Mouse (Mus musculus) embryonic stem cell, embryonic (primary cell): Measurements from ENCODE around the gene Dnttip1.

ENCODE experiments used
- CTCF ChIA-PET, 4 experiments: fragments of 300-600 bp in 2 of 4; fragments of 350-600 bp in 2 of 4; sonication (Branson Sonifier 250); formaldehyde crosslinking; loops; one replicate each; lab custom pipeline; 2022; ENCODE audit warnings: inconsistent platforms in 2 of 4; lab: Charles Lee
- POLR2A ChIA-PET, 4 experiments: fragments of 300-600 bp in 2 of 4; fragments of 350-600 bp in 2 of 4; sonication (Branson Sonifier 250); formaldehyde crosslinking; loops; one replicate each; lab custom pipeline; 2022; ENCODE audit warnings: antibody characterized with exemption in 4 of 4, inconsistent platforms in 1 of 4; lab: Charles Lee

Gene Dnttip1

GRCm38 (mm10) chr2:164745843-164746479 lies at the start of gene Dnttip1, which contains the start of gene Wfdc3:
Gene Dnttip1, plus strand, starts transcription at chr2:164745983.
Gene Wfdc3, minus strand, starts transcription at chr2:164745931.
- CTCF ChIA-PET, result interaction anchor here (0.6 to 1.2 kb wide), 6 partner anchors 9 to 120 kb away, joined by 3 to 4 read pairs (median 4); no protein-coding TSS in a partner anchor
- POLR2A ChIA-PET, result interaction anchor here (0.5 to 2.5 kb wide), 21 partner anchors 9 to 303 kb away, joined by 3 to 11 read pairs (median 4); partner anchors contain the start of genes Ube2c (in 2 of the 4), Acot8 (in 1 of the 4), Zswim1 (in 1 of the 4) and Zswim3 (in 1 of the 4)

GRCm38 (mm10) chr2:164698201-164698600 lies 47.6 kb upstream of the Dnttip1 start, which contains the start of gene Spint4:
Gene Spint4, plus strand, starts transcription at chr2:164698501.
- ChIA-PET POLR2A (interaction anchor here in 1 of 4 experiments (0.5 kb wide), 1 partner anchor 38 kb away, joined by 3 read pairs; no protein-coding TSS in a partner anchor), CTCF (interaction anchor here in 1 of 4 experiments (1.2 kb wide), 1 partner anchor 19 kb away, joined by 3 read pairs; no protein-coding TSS in a partner anchor)

- ChIA-PET POLR2A (interaction anchor here in 1 of 4 experiments (0.6 kb wide), 1 partner anchor 26 kb away, joined by 3 read pairs; no protein-coding TSS in a partner anchor), CTCF (interaction anchor here (0.5 to 2.2 kb wide), 15 partner anchors 22 to 839 kb away, joined by 3 to 7 read pairs (median 4); partner anchors contain the start of genes Wfdc10 (in 2 of the 4) and Wfdc9 (in 2 of the 4))
Observed at GRCm38 (mm10) chr2:164700959-164701358, 44.8 kb upstream of the Dnttip1 start.

GRCm38 (mm10) chr2:164701761-164702160 lies 44.0 kb upstream of the Dnttip1 start:
- ChIA-PET POLR2A (no interaction called here), CTCF (interaction anchor here in 3 of 4 experiments (1.0 to 2.2 kb wide), 4 partner anchors 23 to 183 kb away, joined by 3 to 7 read pairs (median 3); partner anchors contain the start of genes Wfdc10 (in 1 of the 3) and Wfdc9 (in 1 of the 3))

- CTCF ChIA-PET, result interaction anchor here in 3 of 4 experiments (0.5 to 1.4 kb wide), 9 partner anchors 13 to 709 kb away, joined by 3 to 14 read pairs (median 3); partner anchors contain the start of genes Wfdc10 (in 1 of the 3) and Wfdc9 (in 1 of the 3)
- POLR2A ChIA-PET, result no interaction called here
Observed at GRCm38 (mm10) chr2:164704235-164704634, 41.5 kb upstream of the Dnttip1 start.

- CTCF ChIA-PET, result no interaction called here
- POLR2A ChIA-PET, result no interaction called here
Observed at GRCm38 (mm10) chr2:164705328-164705727, 40.5 kb upstream of the Dnttip1 start.

GRCm38 (mm10) chr2:164705991-164706390 lies 39.8 kb upstream of the Dnttip1 start:
- CTCF ChIA-PET, result no interaction called here
- POLR2A ChIA-PET, result interaction anchor here in 1 of 4 experiments (0.6 kb wide), 2 partner anchors 19 to 954 kb away, joined by 3 to 6 read pairs; no protein-coding TSS in a partner anchor

GRCm38 (mm10) chr2:164715005-164715404 lies 30.8 kb upstream of the Dnttip1 start, which contains the start of gene Spint5:
Gene Spint5, plus strand, starts transcription at chr2:164715305.
- CTCF ChIA-PET, result no interaction called here

GRCm38 (mm10) chr2:164716194-164716786 lies 29.5 kb upstream of the Dnttip1 start:
- CTCF ChIA-PET, result interaction anchor here in 1 of 4 experiments (0.7 kb wide), 1 partner anchor 146 kb away, joined by 3 read pairs; no protein-coding TSS in a partner anchor
- POLR2A ChIA-PET, result interaction anchor here in 1 of 4 experiments (0.7 kb wide), 1 partner anchor 16 kb away, joined by 3 read pairs; no protein-coding TSS in a partner anchor

More at GRCm38 (mm10) chr2:164715005-164715404, 30.8 kb upstream of the Dnttip1 start, which contains the start of gene Spint5:
- POLR2A ChIA-PET, result no interaction called here

GRCm38 (mm10) chr2:164723276-164723675 lies 22.5 kb upstream of the Dnttip1 start:
- POLR2A ChIA-PET, result interaction anchor here in 2 of 4 experiments (0.6 to 1.3 kb wide), 4 partner anchors 23 to 210 kb away, joined by 3 to 6 read pairs (median 4); partner anchors contain the start of gene Pcif1 (in 1 of the 2)
- CTCF ChIA-PET, result interaction anchor here (0.5 to 1.4 kb wide), 6 partner anchors 47 to 306 kb away, joined by 3 to 6 read pairs (median 4); partner anchors contain the start of genes Wfdc10 (in 2 of the 4) and Wfdc9 (in 2 of the 4)

GRCm38 (mm10) chr2:164725895-164726619 lies 19.7 kb upstream of the Dnttip1 start:
- CTCF ChIA-PET, result interaction anchor here (0.6 to 2.7 kb wide), 61 partner anchors 8 to 336 kb away, joined by 3 to 53 read pairs (median 5); partner anchors contain the start of genes Eppin (in 2 of the 4), Gm20458 (in 2 of the 4), Wfdc10 (in 2 of the 4) and Wfdc9 (in 2 of the 4)
- POLR2A ChIA-PET, result interaction anchor here in 3 of 4 experiments (0.6 to 2.2 kb wide), 5 partner anchors 11 to 147 kb away, joined by 3 to 8 read pairs (median 5); partner anchors contain the start of genes Acot8 (in 1 of the 3) and Zswim3 (in 1 of the 3)

- ChIA-PET CTCF (interaction anchor here in 3 of 4 experiments (0.6 to 1.6 kb wide), 3 partner anchors 53 to 711 kb away, joined by 3 to 4 read pairs (median 4); no protein-coding TSS in a partner anchor), POLR2A (no interaction called here)
Observed at GRCm38 (mm10) chr2:164731719-164732118, 14.1 kb upstream of the Dnttip1 start.

- ChIA-PET CTCF (interaction anchor here in 2 of 4 experiments (0.6 to 1.2 kb wide), 4 partner anchors 48 to 639 kb away, joined by 3 read pairs; no protein-coding TSS in a partner anchor), POLR2A (interaction anchor here in 3 of 4 experiments (0.6 to 1.8 kb wide), 3 partner anchors 15 to 129 kb away, joined by 3 to 7 read pairs (median 3); no protein-coding TSS in a partner anchor)
Observed at GRCm38 (mm10) chr2:164733259-164733658, 12.5 kb upstream of the Dnttip1 start.

- POLR2A ChIA-PET, result interaction anchor here in 2 of 4 experiments (1.3 to 1.8 kb wide), 2 partner anchors 14 to 27 kb away, joined by 3 to 7 read pairs; no protein-coding TSS in a partner anchor
- CTCF ChIA-PET, result interaction anchor here in 3 of 4 experiments (0.6 to 1.9 kb wide), 5 partner anchors 9 to 334 kb away, joined by 3 to 6 read pairs (median 4); no protein-coding TSS in a partner anchor
Observed at GRCm38 (mm10) chr2:164734839-164735238, 10.9 kb upstream of the Dnttip1 start.

- POLR2A ChIA-PET, result interaction anchor here in 2 of 4 experiments (0.5 to 1.0 kb wide), 3 partner anchors 33 to 179 kb away, joined by 3 read pairs; no protein-coding TSS in a partner anchor
- CTCF ChIA-PET, result interaction anchor here in 3 of 4 experiments (0.6 to 1.9 kb wide), 5 partner anchors 9 to 334 kb away, joined by 3 to 13 read pairs (median 4); no protein-coding TSS in a partner anchor
Observed at GRCm38 (mm10) chr2:164735446-164735845, 10.3 kb upstream of the Dnttip1 start.

GRCm38 (mm10) chr2:164737377-164738090 lies 8.2 kb upstream of the Dnttip1 start:
- ChIA-PET CTCF (interaction anchor here in 3 of 4 experiments (0.6 to 2.9 kb wide), 11 partner anchors 8 to 984 kb away, joined by 3 to 14 read pairs (median 4); partner anchors contain the start of genes Dnttip1 (in 1 of the 3) and Wfdc3 (in 1 of the 3)), POLR2A (interaction anchor here in 2 of 4 experiments (0.7 to 1.7 kb wide), 4 partner anchors 11 to 119 kb away, joined by 5 to 6 read pairs (median 5); partner anchors contain the start of genes Pltp (in 1 of the 2) and Ube2c (in 1 of the 2))
